Mouse (Mus musculus): ENCODE measurements around the gene Pwp1.
"Not testable (repeated sequence)": the region's sequence is repeated elsewhere in the genome, so short reads cannot be mapped to it uniquely, and the experiment has no call there.

Gene Pwp1

DNA sequence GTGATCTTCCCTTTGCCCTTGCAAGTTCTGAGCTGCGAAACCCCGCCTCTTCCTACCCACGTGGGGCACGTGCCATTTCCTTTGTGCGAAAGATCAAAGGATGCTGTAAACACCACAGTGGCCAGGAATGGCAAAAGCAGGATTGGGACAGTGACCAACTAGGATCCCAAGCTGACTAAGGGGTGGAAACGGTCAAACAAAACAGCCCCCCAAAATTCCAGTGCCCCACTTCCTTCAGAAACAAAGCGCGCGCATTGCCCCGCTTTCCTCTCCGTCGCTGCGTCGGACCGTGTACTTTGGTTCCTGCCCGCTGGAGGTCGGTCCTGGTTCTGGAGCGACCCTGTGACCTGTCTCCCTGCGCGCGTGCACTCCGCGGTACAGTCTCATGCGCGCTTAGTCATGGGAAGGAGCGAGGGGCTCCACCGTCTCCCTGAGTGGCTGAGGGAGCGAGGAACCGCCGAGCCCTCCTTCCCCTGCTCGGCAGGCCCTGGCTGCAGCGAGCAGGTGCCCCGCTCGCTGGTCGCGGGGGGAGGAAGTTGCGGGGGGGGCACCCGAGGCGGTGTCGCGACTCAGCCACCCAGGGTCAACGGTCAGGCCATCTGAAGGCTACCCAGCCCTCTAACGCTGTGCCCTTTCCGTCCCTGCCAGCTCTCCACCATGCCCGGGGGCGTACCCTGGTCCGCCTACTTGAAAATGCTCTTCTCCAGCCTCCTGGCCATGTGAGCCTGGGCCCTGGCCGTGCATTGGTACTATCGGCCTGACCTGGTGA is at the start of gene Pwp1:
Gene Pwp1, plus strand, starts transcription at position 410 of the 769 bp plus-strand sequence.
- DNase-seq = peak; percentile 36

DNA sequence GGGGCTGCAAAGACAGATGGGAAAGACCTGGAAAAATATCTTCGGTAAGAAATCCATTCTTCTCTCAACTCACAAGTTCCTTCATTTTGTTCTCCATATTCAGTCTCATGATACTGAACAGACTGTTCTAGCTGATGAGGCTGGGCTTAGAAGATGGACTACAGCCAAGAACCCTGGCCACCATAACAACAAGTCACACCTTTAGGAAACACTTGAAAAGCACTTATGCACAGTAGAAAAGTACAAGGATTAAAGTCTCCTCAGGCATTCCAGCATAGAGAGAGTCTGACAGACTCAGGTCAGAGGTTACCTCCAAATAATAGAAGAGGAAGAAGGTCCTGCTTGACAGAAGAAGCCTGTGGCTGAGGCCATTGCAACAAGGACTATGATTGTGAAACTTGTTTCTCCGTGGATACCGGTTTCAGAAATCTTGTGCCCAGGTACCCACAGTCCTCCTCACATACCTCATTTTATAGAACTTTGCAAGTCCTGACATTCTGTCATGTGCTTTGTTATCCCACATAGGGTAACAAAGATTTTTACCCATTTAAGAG is 7.1 kb upstream of the Pwp1 start:
- not testable (repeated sequence) for DNase-seq

DNA sequence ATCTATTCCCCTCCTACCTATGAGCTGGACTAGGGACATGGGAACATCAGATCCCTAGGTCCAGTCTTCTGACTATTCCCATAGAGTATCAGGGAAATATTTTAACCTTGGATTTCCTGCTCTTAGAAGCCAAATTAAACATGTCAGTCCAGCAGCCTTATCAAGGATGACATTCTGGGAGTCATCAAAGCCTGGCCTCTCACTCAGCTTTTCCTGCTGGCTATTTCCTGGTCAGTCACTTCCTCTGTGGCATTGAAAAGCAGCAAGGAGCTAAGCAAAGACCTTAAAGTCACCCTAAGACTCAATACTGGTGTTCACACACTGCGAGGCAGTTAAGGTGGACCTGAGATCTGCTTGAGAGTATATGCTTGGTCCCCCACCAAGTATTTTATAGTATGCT is 5.5 kb upstream of the Pwp1 start:
- DNase-seq = not testable (repeated sequence)

DNA sequence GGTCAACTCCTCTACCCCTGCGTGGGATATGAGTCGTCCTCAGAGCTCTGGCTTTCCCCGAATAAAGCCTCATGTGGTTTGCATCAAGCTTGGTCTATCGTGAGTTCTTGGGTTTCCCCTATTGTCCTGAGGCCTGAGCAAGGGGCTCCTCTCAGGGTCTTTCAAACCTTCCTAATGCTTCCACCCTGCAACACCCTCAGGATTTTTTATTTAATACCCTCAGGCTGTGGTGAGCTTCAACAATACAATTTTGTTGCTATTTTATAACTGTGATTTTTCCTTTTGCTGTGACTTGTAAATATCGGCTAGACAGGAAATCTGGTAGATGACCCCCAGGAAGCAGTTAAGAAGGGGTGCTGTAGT is 591 bp upstream of the Pwp1 start:
- DNase-seq = peak; percentile 0

DNA sequence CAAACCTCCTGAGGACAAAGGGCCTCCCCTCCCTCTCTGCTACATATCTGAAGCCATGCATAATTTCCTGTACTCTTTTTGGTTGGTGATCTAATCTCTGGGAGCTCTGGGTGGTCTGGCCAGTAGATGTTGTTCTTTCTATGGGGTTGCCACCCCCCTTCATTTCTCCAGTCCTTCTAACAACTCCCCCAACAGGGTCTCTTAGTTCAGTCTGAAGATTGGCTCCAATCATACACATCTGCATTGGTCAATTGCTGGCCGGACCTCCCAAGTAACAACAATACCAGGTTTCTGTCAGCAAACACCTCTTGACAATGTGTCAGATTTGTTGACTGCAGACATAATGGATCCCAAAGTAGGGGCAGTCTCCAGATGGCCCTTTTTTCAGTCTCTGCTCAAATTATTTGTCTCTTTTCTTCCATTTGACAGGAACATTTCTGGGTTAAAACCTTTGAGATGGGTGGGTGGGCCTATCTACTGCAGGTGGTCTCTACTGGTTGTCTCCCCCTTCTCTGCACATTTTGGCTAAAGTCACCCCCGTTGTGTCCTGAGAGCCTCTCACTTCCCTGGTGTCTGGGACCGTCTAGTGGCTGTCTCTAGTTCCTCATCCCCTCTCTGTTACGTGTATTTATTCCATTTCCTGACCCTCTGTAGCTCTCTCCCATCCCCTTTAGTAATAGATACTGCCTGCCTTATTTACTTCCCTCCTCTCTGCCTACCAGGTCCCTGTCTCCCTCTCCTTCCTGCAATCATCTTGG is 17.0 kb downstream of the Pwp1 start:
- no peak for DNase-seq

GRCm38 (mm10) chr10:85871698-85872478 is 42.6 kb downstream of the Pwp1 start:
- DNase-seq = peak; percentile 91

DNA sequence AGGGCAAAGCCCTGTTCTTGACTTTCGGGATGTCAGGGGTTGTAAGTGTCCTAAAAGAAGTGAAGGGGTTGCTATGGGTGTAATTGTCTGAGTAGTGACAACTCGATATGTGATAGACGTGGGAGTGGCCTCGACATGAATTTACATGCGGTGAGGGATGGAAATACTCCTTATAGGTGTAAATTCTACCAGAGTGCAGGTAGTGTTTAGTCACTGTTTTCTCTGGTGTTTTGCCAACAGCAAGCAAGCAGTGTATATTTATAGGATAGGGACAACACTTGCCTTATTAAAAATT is 43.1 kb downstream of the Pwp1 start:
- DNase-seq = no peak

- DNase-seq = no peak
Observed at GRCm38 (mm10) chr10:85873861-85874544, 44.7 kb downstream of the Pwp1 start.

DNA sequence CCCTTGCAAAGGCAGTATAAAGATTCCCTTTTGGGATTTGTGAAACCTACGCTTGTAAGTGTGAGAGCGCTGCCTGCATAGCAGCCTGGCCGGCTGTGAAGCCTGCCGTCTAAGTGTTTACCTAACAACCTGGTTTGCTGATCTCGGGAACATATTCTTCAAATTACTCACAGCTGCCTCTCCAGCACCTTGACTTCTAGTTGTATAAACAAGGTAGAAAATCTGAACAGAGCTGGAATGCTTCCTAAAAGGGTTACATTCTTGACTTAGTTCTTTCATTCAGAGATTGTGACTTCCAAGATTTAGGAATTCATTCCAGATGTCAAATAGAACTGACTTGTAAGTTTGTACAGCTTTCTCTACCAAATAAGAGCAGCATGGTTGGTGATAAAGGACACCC is 46.5 kb downstream of the Pwp1 start:
- no peak for DNase-seq

DNA sequence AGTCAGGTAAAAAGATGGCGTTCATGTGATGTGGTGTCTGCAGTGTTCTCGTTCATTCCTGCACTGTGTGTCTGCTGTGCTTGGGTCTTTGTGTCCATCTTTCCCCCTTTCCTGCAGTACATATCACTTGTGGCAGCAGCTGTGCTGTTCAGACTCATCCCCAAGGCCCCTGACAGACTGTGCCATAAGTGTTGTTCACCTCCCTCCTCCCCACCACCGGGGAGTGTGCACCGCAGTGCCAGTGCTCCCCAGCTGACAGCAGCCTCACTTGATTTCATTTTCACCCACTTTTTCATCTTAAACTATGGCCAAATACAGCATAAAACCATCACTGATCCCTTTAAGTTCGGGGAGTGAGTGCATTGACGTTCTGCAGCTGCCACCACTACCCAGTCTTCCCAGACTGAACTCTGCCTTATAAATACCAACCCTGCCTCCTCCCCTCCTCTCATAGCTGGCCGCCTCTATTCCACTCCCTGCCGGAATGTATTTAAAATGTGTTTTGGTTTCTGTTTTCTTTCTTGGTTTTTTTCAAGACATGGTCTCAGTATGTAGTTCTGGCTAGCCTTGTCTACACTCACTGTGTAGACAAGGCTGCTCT is 50.7 kb downstream of the Pwp1 start:
- no peak for DNase-seq

DNA sequence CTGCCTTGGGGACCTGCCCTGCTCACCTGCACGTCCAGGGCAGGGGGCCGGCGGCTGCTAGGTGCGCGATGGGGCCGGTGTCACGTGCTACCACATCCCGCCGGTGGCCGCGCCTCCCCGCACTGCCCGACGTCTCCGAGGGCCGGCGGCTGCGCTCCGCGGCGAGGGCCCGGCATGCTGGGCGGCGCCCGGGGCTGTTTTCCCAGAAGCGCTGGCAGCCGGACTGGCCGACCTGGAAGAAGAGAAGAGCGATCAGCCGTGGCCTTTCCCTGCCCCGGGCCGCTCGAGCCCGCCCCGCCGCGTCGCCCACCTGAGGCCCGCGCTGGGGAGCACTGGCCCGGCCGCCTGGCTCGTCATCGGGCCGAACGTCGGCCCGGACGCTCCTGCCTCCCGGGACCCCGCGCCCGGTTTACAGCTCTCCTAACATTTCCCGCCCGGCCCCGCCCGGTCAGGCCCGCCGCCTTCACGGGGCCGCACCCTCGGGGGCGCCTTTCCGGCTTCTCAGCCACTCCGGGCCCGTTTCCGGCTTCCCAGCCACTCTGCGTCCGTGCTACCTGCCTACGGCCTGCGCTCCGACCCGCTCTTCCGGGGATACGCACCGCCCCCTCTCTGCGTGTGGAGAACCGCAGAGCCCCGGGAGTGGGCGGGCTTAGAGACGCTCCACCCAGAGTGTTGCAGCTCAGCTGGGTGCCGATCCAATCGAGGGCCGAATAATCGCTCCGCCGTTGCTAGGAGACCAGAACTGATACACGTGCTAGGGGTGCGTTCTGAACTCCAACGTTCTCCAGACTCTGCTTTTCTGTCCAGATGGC is 87.4 kb downstream of the Pwp1 start, which contains the start of gene Prdm4:
Gene Prdm4, minus strand, starts transcription at position 645 of the 812 bp plus-strand sequence.
- DNase-seq = peak; percentile 94

- DNase-seq = no peak
Observed at GRCm38 (mm10) chr10:85927676-85928445, 98.6 kb downstream of the Pwp1 start, which contains the start of gene Ascl4. Ascl4 (plus strand) TSS chr10:85927681.

DNA sequence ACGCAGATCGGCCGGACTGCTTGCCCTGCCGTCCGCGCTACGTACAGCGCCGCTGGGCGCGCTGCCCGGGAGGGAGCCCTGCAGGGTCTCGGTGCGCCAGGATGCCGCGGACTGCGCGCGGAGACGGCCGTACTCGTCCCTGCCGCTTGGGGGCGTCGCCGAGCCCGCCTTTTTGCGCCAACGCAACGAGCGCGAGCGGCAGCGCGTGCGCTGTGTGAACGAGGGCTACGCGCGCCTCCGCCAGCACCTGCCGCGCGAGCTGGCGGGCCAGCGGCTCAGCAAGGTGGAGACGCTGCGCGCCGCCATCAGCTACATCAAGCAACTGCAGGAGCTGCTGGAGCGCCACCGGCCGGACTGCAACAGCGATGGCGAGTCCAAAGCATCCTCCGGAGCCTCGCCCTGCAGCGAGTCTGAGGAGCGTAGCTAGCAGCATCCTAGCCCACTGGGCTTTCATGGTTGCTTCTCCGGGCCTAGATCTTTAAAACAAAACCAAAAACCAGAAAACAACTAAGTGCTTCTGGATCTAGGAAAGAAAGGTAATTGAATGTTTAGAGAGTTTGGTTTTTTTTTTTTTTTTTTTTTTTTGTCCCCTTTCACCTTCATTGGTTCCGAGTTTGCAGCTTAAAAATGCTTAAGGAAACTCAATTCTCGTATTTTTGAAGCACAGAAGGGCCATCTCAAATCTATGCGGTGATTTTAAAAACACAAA is 99.4 kb downstream of the Pwp1 start:
- DNase-seq = peak; percentile 86

- no peak for DNase-seq
Observed at GRCm38 (mm10) chr10:85929208-85929591, 99.9 kb downstream of the Pwp1 start.

GRCm38 (mm10) chr10:85929962-85930361 is 100.7 kb downstream of the Pwp1 start:
- no peak for DNase-seq

DNA sequence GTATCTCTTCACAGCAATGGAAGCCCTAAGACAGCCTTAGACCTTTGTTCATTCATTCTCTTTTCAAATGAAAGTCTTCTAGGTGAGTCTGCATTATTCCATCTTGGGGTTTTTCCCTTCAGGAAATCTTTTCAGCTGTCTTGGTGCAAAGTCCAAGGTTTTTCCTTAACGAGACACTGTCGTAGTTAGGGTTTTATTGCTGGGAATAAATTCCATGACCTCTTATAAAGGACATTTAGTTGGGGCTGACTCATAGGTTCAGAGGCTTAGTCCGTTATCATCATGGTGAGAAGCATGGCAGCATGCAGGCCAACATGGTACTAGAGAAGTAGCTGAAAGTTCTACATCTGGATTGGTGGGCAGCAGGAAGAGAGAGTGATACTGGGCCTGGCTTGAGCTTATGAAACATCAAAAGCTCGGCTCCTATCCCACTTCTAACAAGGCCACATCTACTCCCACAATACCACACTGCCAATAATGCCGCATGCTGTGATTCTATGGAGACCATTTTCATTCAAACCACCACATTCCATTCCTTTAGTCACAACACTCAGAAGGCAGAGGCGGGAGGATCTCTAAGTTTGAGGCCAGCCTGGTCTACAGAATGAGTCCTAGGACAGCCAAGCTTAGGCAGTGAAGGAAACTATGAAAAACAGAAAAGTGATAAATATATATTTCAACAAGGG is 107.1 kb downstream of the Pwp1 start:
- DNase-seq = no peak

Measured in cerebellum, adult 11 months (tissue).